Mouse (Mus musculus): ENCODE measurements around the gene Abraxas1. TPM values are rescaled to one million over a fixed set of nuclear protein-coding genes. Genes with fewer than 3 reads are reported as not detected.

Gene Abraxas1
- polyA plus RNA-seq (2015; fragmentation: Nextera tagmentation; extraction: Ambion mirVana), result 34.3 and 36.5 TPM in 2 replicates

- peak; percentile 97 for ATAC-seq (replicated peaks; ENCODE audit: low FRiP score)
- H3K4me2 ChIP-seq, result peak within 1 kb of the TSS; percentile 84
- H3K9ac ChIP-seq, result peak within 1 kb of the TSS; percentile 89
- no peaks in the 10 kb centered on the region for H3K9me3 ChIP-seq (replicated peaks)
- H3K4me3 ChIP-seq (replicated peaks), result peak within 1 kb of the TSS; percentile 67
- peaks cover 17% of the 10 kb centered on the region for H3K36me3 ChIP-seq
- WGBS, result under 1% methylated on average over 63 of the region's 63 CpGs
- H3K4me1 ChIP-seq, result 0 out of 2 replicates have a peak, but pooled peaks cover 3% of the 10 kb centered on the region
- H3K27ac ChIP-seq, result peak within 1 kb of the TSS; percentile 84
- no peaks in the 10 kb centered on the region for H3K27me3 ChIP-seq
Measured at GRCm38 (mm10) chr5:100820483-100821184, at the start of gene Abraxas1. Gene Abraxas1, minus strand, starts transcription at chr5:100820965.

GRCm38 (mm10) chr5:100869197-100869895 lies 48.6 kb upstream of the Abraxas1 start:
- H3K27ac ChIP-seq, result no peak overlapping the region
- no peak overlapping the region for H3K9ac ChIP-seq
- no peaks in the 10 kb centered on the region for H3K9me3 ChIP-seq (replicated peaks)
- no peak for ATAC-seq (replicated peaks; ENCODE audit: low FRiP score)
- no peaks in the 10 kb centered on the region for H3K27me3 ChIP-seq
- H3K4me3 ChIP-seq (replicated peaks), result no peak overlapping the region
- H3K4me2 ChIP-seq, result no peak overlapping the region
- 75% methylated on average over 4 of the region's 4 CpGs for WGBS
- no peaks in the 10 kb centered on the region for H3K4me1 ChIP-seq
- no peaks in the 10 kb centered on the region for H3K36me3 ChIP-seq

GRCm38 (mm10) chr5:100866183-100866582 lies 45.4 kb upstream of the Abraxas1 start:
- WGBS, result 44% methylated on average over 2 of the region's 2 CpGs
- Histone ChIP-seq H3K27ac (no peak overlapping the region), H3K4me3 (replicated peaks) (no peak overlapping the region), H3K4me2 (no peak overlapping the region), H3K36me3 (no peaks in the 10 kb centered on the region), H3K27me3 (no peaks in the 10 kb centered on the region), H3K9ac (no peak overlapping the region), H3K4me1 (peaks cover 1% of the 10 kb centered on the region), H3K9me3 (replicated peaks) (no peaks in the 10 kb centered on the region)
- no peak for ATAC-seq (replicated peaks; ENCODE audit: low FRiP score)

- WGBS, result 86% methylated on average over 6 of the region's 6 CpGs
- H3K9ac ChIP-seq, result no peak overlapping the region
- no peaks in the 10 kb centered on the region for H3K36me3 ChIP-seq
- peaks cover 10% of the 10 kb centered on the region for H3K4me1 ChIP-seq
- no peak overlapping the region for H3K4me2 ChIP-seq
- H3K27me3 ChIP-seq, result no peaks in the 10 kb centered on the region
- H3K9me3 ChIP-seq (replicated peaks), result no peaks in the 10 kb centered on the region
- H3K4me3 ChIP-seq (replicated peaks), result no peak overlapping the region
- ATAC-seq (replicated peaks; ENCODE audit: low FRiP score), result no peak
- no peak overlapping the region for H3K27ac ChIP-seq
Measured at GRCm38 (mm10) chr5:100864438-100864837, 43.7 kb upstream of the Abraxas1 start.

GRCm38 (mm10) chr5:100863091-100863490 lies 42.3 kb upstream of the Abraxas1 start:
- H3K9me3 ChIP-seq (replicated peaks), result no peaks in the 10 kb centered on the region
- no peak overlapping the region for H3K27ac ChIP-seq
- WGBS, result 87% methylated on average over 2 of the region's 2 CpGs
- H3K4me3 ChIP-seq (replicated peaks), result no peak overlapping the region
- no peaks in the 10 kb centered on the region for H3K36me3 ChIP-seq
- no peak overlapping the region for H3K9ac ChIP-seq
- ATAC-seq (replicated peaks; ENCODE audit: low FRiP score), result no peak
- peaks cover 10% of the 10 kb centered on the region for H3K4me1 ChIP-seq
- no peaks in the 10 kb centered on the region for H3K27me3 ChIP-seq
- no peak overlapping the region for H3K4me2 ChIP-seq

- ATAC-seq (replicated peaks; ENCODE audit: low FRiP score), result peak; percentile 29; the same call in 1 of the 2 replicates
- no peaks in the 10 kb centered on the region for H3K9me3 ChIP-seq (replicated peaks)
- no peak overlapping the region for H3K9ac ChIP-seq
- H3K4me1 ChIP-seq, result peaks cover 10% of the 10 kb centered on the region
- H3K27ac ChIP-seq, result no peak overlapping the region
- H3K36me3 ChIP-seq, result no peaks in the 10 kb centered on the region
- no peak overlapping the region for H3K4me2 ChIP-seq
- WGBS, result 82% methylated on average over 7 of the region's 7 CpGs
- no peak overlapping the region for H3K4me3 ChIP-seq (replicated peaks)
- no peaks in the 10 kb centered on the region for H3K27me3 ChIP-seq
Measured at GRCm38 (mm10) chr5:100861811-100862210, 41.0 kb upstream of the Abraxas1 start.

GRCm38 (mm10) chr5:100861140-100861539 lies 40.4 kb upstream of the Abraxas1 start:
- no peak for ATAC-seq (replicated peaks; ENCODE audit: low FRiP score)

GRCm38 (mm10) chr5:100860417-100861053 lies 39.8 kb upstream of the Abraxas1 start:
- Histone ChIP-seq H3K9me3 (replicated peaks) (no peaks in the 10 kb centered on the region), H3K4me1 (peaks cover 10% of the 10 kb centered on the region), H3K4me2 (no peak overlapping the region), H3K4me3 (replicated peaks) (no peak overlapping the region), H3K27me3 (no peaks in the 10 kb centered on the region), H3K9ac (no peak overlapping the region), H3K27ac (no peak overlapping the region), H3K36me3 (no peaks in the 10 kb centered on the region)
- 62% methylated on average over 12 of the region's 12 CpGs for WGBS
- ATAC-seq (replicated peaks; ENCODE audit: low FRiP score), result peak; percentile 73

More at GRCm38 (mm10) chr5:100861140-100861539, 40.4 kb upstream of the Abraxas1 start:
- Histone ChIP-seq H3K4me3 (replicated peaks) (no peak overlapping the region), H3K4me2 (no peak overlapping the region), H3K9me3 (replicated peaks) (no peaks in the 10 kb centered on the region), H3K27ac (no peak overlapping the region), H3K36me3 (no peaks in the 10 kb centered on the region), H3K4me1 (peaks cover 10% of the 10 kb centered on the region), H3K9ac (no peak overlapping the region), H3K27me3 (no peaks in the 10 kb centered on the region)
- 57% methylated on average over 4 of the region's 4 CpGs for WGBS

GRCm38 (mm10) chr5:100856552-100856951 lies 35.8 kb upstream of the Abraxas1 start:
- H3K9me3 ChIP-seq (replicated peaks), result no peaks in the 10 kb centered on the region
- WGBS, result 76% methylated on average over 3 of the region's 3 CpGs
- H3K4me2 ChIP-seq, result no peak overlapping the region

GRCm38 (mm10) chr5:100853963-100854362 lies 33.2 kb upstream of the Abraxas1 start:
- WGBS, result 71% methylated on average over 4 of the region's 4 CpGs
- H3K4me3 ChIP-seq (replicated peaks), result no peak overlapping the region
- H3K4me1 ChIP-seq, result no peaks in the 10 kb centered on the region
- no peak overlapping the region for H3K4me2 ChIP-seq
- H3K9ac ChIP-seq, result no peak overlapping the region
- no peak for ATAC-seq (replicated peaks; ENCODE audit: low FRiP score)
- peaks cover 2% of the 10 kb centered on the region; the same call in 1 of the 2 replicates for H3K27me3 ChIP-seq
- no peaks in the 10 kb centered on the region for H3K36me3 ChIP-seq
- no peaks in the 10 kb centered on the region for H3K9me3 ChIP-seq (replicated peaks)
- no peak overlapping the region for H3K27ac ChIP-seq

More at GRCm38 (mm10) chr5:100856552-100856951, 35.8 kb upstream of the Abraxas1 start:
- Histone ChIP-seq H3K36me3 (no peaks in the 10 kb centered on the region), H3K4me3 (replicated peaks) (no peak overlapping the region), H3K27ac (no peak overlapping the region), H3K4me1 (peaks cover 10% of the 10 kb centered on the region), H3K27me3 (no peaks in the 10 kb centered on the region), H3K9ac (no peak overlapping the region)
- no peak for ATAC-seq (replicated peaks; ENCODE audit: low FRiP score)

- Histone ChIP-seq H3K27ac (no peak overlapping the region), H3K9me3 (replicated peaks) (peaks cover 2% of the 10 kb centered on the region), H3K9ac (no peak overlapping the region), H3K36me3 (no peaks in the 10 kb centered on the region), H3K4me3 (replicated peaks) (peak overlapping the region; percentile 62), H3K4me2 (peak overlapping the region; percentile 98), H3K27me3 (peaks cover 52% of the 10 kb centered on the region), H3K4me1 (peaks cover 18% of the 10 kb centered on the region)
- ATAC-seq (replicated peaks; ENCODE audit: low FRiP score), result no peak
- WGBS, result 3% methylated on average over 2 of the region's 2 CpGs
Measured at GRCm38 (mm10) chr5:100847143-100847542, 26.4 kb upstream of the Abraxas1 start.

GRCm38 (mm10) chr5:100846599-100846920 lies 25.8 kb upstream of the Abraxas1 start:
- Histone ChIP-seq H3K27me3 (peaks cover 52% of the 10 kb centered on the region), H3K9me3 (replicated peaks) (peaks cover 8% of the 10 kb centered on the region), H3K4me2 (peak overlapping the region; percentile 98), H3K36me3 (no peaks in the 10 kb centered on the region), H3K4me3 (replicated peaks) (peak overlapping the region; percentile 62), H3K4me1 (peaks cover 18% of the 10 kb centered on the region), H3K27ac (no peak overlapping the region), H3K9ac (peak overlapping the region; percentile 46)
- WGBS, result under 1% methylated on average over 22 of the region's 22 CpGs
- ATAC-seq (replicated peaks; ENCODE audit: low FRiP score), result peak; percentile 60
